Mouse (Mus musculus): ENCODE results near the gene Olfr610. TPM values are rescaled to one million over a fixed set of nuclear protein-coding genes. Genes with fewer than 3 reads are reported as not detected.
"Not testable (repeated sequence)": the region's sequence is repeated elsewhere in the genome, so short reads cannot be mapped to it uniquely, and the experiment has no call there.

Olfr610 gene
- polyA plus RNA-seq (2012): not detected in 2 replicates

DNA sequence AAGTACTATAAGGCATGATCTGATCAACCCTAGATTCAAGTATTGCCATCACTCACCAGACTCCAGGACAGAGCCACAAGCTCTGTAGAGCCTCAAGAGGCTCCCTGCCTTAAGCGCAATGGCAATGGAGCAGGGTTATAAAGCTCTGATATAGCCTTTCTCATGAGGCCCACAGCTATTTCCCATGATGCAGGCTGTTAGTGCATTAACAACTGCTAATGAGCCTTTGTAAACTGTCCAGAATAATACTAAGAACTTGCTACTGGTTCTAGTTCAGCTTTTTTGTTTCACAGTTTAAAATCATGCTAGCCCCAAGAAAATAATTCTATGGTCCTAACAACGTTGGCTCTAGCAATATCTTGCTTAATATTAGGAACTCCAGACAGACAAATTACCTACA, at the start of gene Olfr610:
Gene Olfr610 (minus strand): TSS at position 101 of the 400 bp plus-strand sequence.
- no peaks in the 10 kb centered on the region for H3K4me1 ChIP-seq (ENCODE audit: control insufficient read depth)
- TF ChIP-seq GATA1 (IDR thresholded peaks at IDR 0.05; ENCODE audit: low read length): no peak
- no peak for TF ChIP-seq TAL1 (IDR thresholded peaks at IDR 0.05; ENCODE audit: low read length)
- no peaks in the 10 kb centered on the region for H3K9me3 ChIP-seq (ENCODE audit: control insufficient read depth, low read length)
- H3K36me3 ChIP-seq (ENCODE audit: control insufficient read depth): no peaks in the 10 kb centered on the region
- H3K4me3 ChIP-seq (replicated peaks): no peak within 1 kb of the TSS
- H3K27me3 ChIP-seq (ENCODE audit: control insufficient read depth): no peaks in the 10 kb centered on the region

DNA sequence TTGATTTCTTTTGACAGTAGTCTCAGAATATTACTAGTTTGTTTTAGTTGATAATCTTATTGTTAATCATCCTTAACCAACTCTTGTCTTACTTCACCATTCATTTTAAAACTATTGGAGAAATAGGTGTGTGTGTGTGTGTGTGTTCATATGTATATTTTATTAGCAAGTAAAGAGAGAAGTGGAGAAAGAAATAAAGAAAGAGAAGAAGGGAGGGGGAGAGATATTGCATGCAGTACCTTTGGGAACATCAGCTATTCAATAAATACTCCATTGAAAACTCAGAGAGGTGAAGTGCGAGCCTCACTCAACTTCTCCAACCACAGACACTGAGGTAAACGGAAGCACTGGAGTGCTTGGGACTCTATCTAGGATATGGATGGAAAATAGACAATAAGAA, 43.9 kb upstream of the Olfr610 start, which contains the start of gene Olfr615:
Gene Olfr615 (plus strand): TSS at position 301 of the 400 bp plus-strand sequence.
- H3K9me3 ChIP-seq (ENCODE audit: control insufficient read depth, low read length): no peaks in the 10 kb centered on the region
- H3K36me3 ChIP-seq (ENCODE audit: control insufficient read depth): no peaks in the 10 kb centered on the region
- H3K4me1 ChIP-seq (ENCODE audit: control insufficient read depth): no peaks in the 10 kb centered on the region
- no peak within 1 kb of the TSS for H3K4me3 ChIP-seq (replicated peaks)
- H3K27me3 ChIP-seq (ENCODE audit: control insufficient read depth): no peaks in the 10 kb centered on the region
- TF ChIP-seq TAL1 (IDR thresholded peaks at IDR 0.05; ENCODE audit: low read length) (no peak), GATA1 (IDR thresholded peaks at IDR 0.05; ENCODE audit: low read length) (no peak)

GRCm38 (mm10) chr7:103547774-103548173, 35.9 kb upstream of the Olfr610 start, which contains the start of gene Olfr613:
Gene Olfr613 (plus strand): TSS chr7:103548074.
- Histone ChIP-seq H3K27me3 (ENCODE audit: control insufficient read depth) (no peaks in the 10 kb centered on the region), H3K4me1 (ENCODE audit: control insufficient read depth) (no peaks in the 10 kb centered on the region), H3K36me3 (ENCODE audit: control insufficient read depth) (no peaks in the 10 kb centered on the region), H3K9me3 (ENCODE audit: control insufficient read depth, low read length) (no peaks in the 10 kb centered on the region), H3K4me3 (replicated peaks) (no peak within 1 kb of the TSS)
- TF ChIP-seq GATA1 (IDR thresholded peaks at IDR 0.05; ENCODE audit: low read length): no peak
- TF ChIP-seq TAL1 (IDR thresholded peaks at IDR 0.05; ENCODE audit: low read length): no peak

DNA sequence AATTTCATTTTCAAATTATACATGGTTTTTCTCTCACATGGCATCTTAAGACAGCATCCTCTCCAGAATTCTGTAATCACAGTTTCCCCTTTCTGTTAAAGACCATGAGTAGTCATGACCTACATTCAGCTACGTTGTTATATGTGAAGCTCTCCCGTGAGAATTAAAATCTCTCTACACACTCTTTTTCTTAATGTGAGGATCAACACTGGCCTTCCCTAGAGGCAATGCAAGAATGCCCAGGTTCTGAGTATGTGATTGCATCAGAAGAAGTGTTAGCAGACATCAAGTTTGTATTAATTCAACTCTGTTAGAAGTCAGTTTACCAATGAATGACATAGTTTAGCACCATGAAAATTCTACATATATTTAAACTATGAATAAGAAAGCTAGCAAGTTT, 30.7 kb upstream of the Olfr610 start, which contains the start of gene Olfr612:
Gene Olfr612 (minus strand): TSS at position 101 of the 400 bp plus-strand sequence.
- H3K27me3 ChIP-seq (ENCODE audit: control insufficient read depth); H3K4me1 ChIP-seq (ENCODE audit: control insufficient read depth): not testable (repeated sequence)

DNA sequence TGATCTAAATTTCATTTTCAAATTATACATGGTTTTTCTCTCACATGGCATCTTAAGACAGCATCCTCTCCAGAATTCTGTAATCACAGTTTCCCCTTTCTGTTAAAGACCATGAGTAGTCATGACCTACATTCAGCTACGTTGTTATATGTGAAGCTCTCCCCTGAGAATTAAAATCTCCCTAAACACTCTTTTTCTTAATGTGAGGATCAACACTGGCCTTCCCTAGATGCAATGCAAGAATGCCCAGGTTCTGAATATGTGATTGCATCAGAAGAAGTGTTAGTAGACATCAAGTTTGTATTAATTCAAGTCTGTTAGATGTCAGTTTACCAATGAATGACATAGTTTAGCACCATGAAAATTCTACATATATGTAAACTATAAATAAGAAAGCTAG, 8.8 kb upstream of the Olfr610 start, which contains the start of gene Olfr611:
Gene Olfr611 (minus strand): TSS at position 101 of the 400 bp plus-strand sequence.
- H3K4me1 ChIP-seq (ENCODE audit: control insufficient read depth); H3K27me3 ChIP-seq (ENCODE audit: control insufficient read depth); H3K9me3 ChIP-seq (ENCODE audit: control insufficient read depth, low read length); H3K36me3 ChIP-seq (ENCODE audit: control insufficient read depth); H3K4me3 ChIP-seq (replicated peaks): not testable (repeated sequence)

More for the DNA sequence above, 30.7 kb upstream of the Olfr610 start, which contains the start of gene Olfr612:
- H3K36me3 ChIP-seq (ENCODE audit: control insufficient read depth); H3K9me3 ChIP-seq (ENCODE audit: control insufficient read depth, low read length); H3K4me3 ChIP-seq (replicated peaks): not testable (repeated sequence)

GRCm38 (mm10) chr7:103497962-103498361, 14.0 kb downstream of the Olfr610 start, which contains the start of gene Olfr609:
Gene Olfr609 (minus strand): TSS chr7:103498062.
- Histone ChIP-seq H3K36me3 (ENCODE audit: control insufficient read depth) (no peaks in the 10 kb centered on the region), H3K4me1 (ENCODE audit: control insufficient read depth) (no peaks in the 10 kb centered on the region), H3K4me3 (replicated peaks) (no peak within 1 kb of the TSS), H3K9me3 (ENCODE audit: control insufficient read depth, low read length) (no peaks in the 10 kb centered on the region), H3K27me3 (ENCODE audit: control insufficient read depth) (no peaks in the 10 kb centered on the region)
- TF ChIP-seq GATA1 (IDR thresholded peaks at IDR 0.05; ENCODE audit: low read length) (no peak), TAL1 (IDR thresholded peaks at IDR 0.05; ENCODE audit: low read length) (no peak)

- not testable (repeated sequence) for H3K36me3 ChIP-seq (ENCODE audit: control insufficient read depth); H3K4me1 ChIP-seq (ENCODE audit: control insufficient read depth); H3K27me3 ChIP-seq (ENCODE audit: control insufficient read depth); H3K4me3 ChIP-seq (replicated peaks)
- peaks cover 14% of the 10 kb centered on the region for H3K9me3 ChIP-seq (ENCODE audit: control insufficient read depth, low read length)
These were observed 34.8 kb downstream of the Olfr610 start for GRCm38 (mm10) chr7:103477106-103477505.

GRCm38 (mm10) chr7:103469577-103469976, 42.3 kb downstream of the Olfr610 start, which contains the start of gene Olfr608:
Gene Olfr608 (plus strand): TSS chr7:103469877.
- TF ChIP-seq GATA1 (IDR thresholded peaks at IDR 0.05; ENCODE audit: low read length) (no peak), TAL1 (IDR thresholded peaks at IDR 0.05; ENCODE audit: low read length) (no peak)

DNA sequence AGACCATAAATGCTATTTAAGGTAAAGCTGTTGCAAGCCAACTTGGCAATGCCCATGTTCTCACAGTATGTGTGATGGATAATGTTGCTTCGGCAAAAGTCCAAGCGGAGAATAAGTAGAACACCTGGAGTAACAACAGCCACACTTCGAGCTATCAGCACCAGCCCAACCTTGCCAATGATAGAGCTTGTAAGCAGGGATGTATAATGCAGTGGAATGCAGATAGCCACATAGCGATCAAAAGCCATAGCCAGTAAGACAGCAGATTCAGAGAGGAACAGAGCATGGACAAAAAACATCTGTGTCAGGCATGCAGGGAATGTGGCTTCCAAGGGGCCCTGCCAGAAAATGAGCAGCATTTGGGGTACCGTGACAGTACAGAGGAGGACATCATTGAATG, 51.3 kb downstream of the Olfr610 start:
- TF ChIP-seq GATA1 (IDR thresholded peaks at IDR 0.05; ENCODE audit: low read length): no peak
- TF ChIP-seq TAL1 (IDR thresholded peaks at IDR 0.05; ENCODE audit: low read length): no peak
- Histone ChIP-seq H3K4me1 (ENCODE audit: control insufficient read depth) (no peaks in the 10 kb centered on the region), H3K36me3 (ENCODE audit: control insufficient read depth) (no peaks in the 10 kb centered on the region), H3K27me3 (ENCODE audit: control insufficient read depth) (no peaks in the 10 kb centered on the region), H3K4me3 (replicated peaks) (no peak overlapping the region), H3K9me3 (ENCODE audit: control insufficient read depth, low read length) (peaks cover 2% of the 10 kb centered on the region; the same call in 1 of the 2 replicates)

More at GRCm38 (mm10) chr7:103469577-103469976, 42.3 kb downstream of the Olfr610 start, which contains the start of gene Olfr608:
- Histone ChIP-seq H3K4me1 (ENCODE audit: control insufficient read depth) (no peaks in the 10 kb centered on the region), H3K4me3 (replicated peaks) (no peak within 1 kb of the TSS), H3K27me3 (ENCODE audit: control insufficient read depth) (no peaks in the 10 kb centered on the region), H3K9me3 (ENCODE audit: control insufficient read depth, low read length) (peaks cover 6% of the 10 kb centered on the region), H3K36me3 (ENCODE audit: control insufficient read depth) (no peaks in the 10 kb centered on the region)

Other genes starting within 250 kb of the Olfr610 start
- gene Olfr596, start 206.5 kb downstream of the Olfr610 start, polyA plus RNA-seq (2012): not detected in 2 replicates
- not detected in 2 replicates for gene Olfr597, start 195.8 kb downstream of the Olfr610 start, polyA plus RNA-seq (2012)
- 0.04 TPM in 1 of 2 replicates, not detected in the other for gene Olfr598, start 188.6 kb downstream of the Olfr610 start, polyA plus RNA-seq (2012)
- not detected in 2 replicates for gene Olfr599, start 176.2 kb downstream of the Olfr610 start, polyA plus RNA-seq (2012)
- gene Olfr600, start 162.5 kb downstream of the Olfr610 start, polyA plus RNA-seq (2012): not detected in 2 replicates
- not detected in 2 replicates for gene Olfr601, start 149.5 kb downstream of the Olfr610 start, polyA plus RNA-seq (2012)
- not detected in 2 replicates for gene Olfr603, start 125.9 kb downstream of the Olfr610 start, polyA plus RNA-seq (2012)
- gene Usp17lc, start 97.0 kb downstream of the Olfr610 start, polyA plus RNA-seq (2012): not detected in 2 replicates
- gene Olfr605, start 66.7 kb downstream of the Olfr610 start, polyA plus RNA-seq (2012): not detected in 2 replicates
- gene Olfr606, start 63.1 kb downstream of the Olfr610 start, polyA plus RNA-seq (2012): not detected in 2 replicates
- not detected in 2 replicates for gene Olfr607, start 48.0 kb downstream of the Olfr610 start, polyA plus RNA-seq (2012)
- not detected in 2 replicates for gene Olfr608, start 42.2 kb downstream of the Olfr610 start, polyA plus RNA-seq (2012)
- not detected in 2 replicates for gene Olfr609, start 14.1 kb downstream of the Olfr610 start, polyA plus RNA-seq (2012)
- not detected in 2 replicates for gene Olfr611, start 8.7 kb upstream of the Olfr610 start, polyA plus RNA-seq (2012)
- not detected in 2 replicates for gene Olfr612, start 30.6 kb upstream of the Olfr610 start, polyA plus RNA-seq (2012)
- gene Olfr613, start 36.0 kb upstream of the Olfr610 start, polyA plus RNA-seq (2012): not detected in 2 replicates
- not detected in 2 replicates for gene Olfr615, start 44.0 kb upstream of the Olfr610 start, polyA plus RNA-seq (2012)
- gene Olfr616, start 57.0 kb upstream of the Olfr610 start, polyA plus RNA-seq (2012): not detected in 2 replicates
- not detected in 2 replicates for gene Olfr617, start 60.9 kb upstream of the Olfr610 start, polyA plus RNA-seq (2012)
- gene Olfr618, start 78.0 kb upstream of the Olfr610 start, polyA plus RNA-seq (2012): not detected in 2 replicates
- not detected in 2 replicates for gene Olfr619, start 88.5 kb upstream of the Olfr610 start, polyA plus RNA-seq (2012)
- gene Olfr620, start 100.4 kb upstream of the Olfr610 start, polyA plus RNA-seq (2012): not detected in 2 replicates
- not detected in 2 replicates for gene Olfr622, start 130.6 kb upstream of the Olfr610 start, polyA plus RNA-seq (2012)
- gene Olfr623, start 151.6 kb upstream of the Olfr610 start, polyA plus RNA-seq (2012): not detected in 2 replicates
- gene Olfr624, start 159.1 kb upstream of the Olfr610 start, polyA plus RNA-seq (2012): not detected in 2 replicates
- not detected in 2 replicates for gene Olfr625-ps1, start 170.6 kb upstream of the Olfr610 start, polyA plus RNA-seq (2012)
- not detected in 2 replicates for gene Olfr243, start 202.5 kb upstream of the Olfr610 start, polyA plus RNA-seq (2012)
- gene Olfr628, start 218.3 kb upstream of the Olfr610 start, polyA plus RNA-seq (2012): not detected in 2 replicates
- not detected in 2 replicates for gene Olfr629, start 232.8 kb upstream of the Olfr610 start, polyA plus RNA-seq (2012)
- not detected in 2 replicates for gene Olfr630, start 245.2 kb upstream of the Olfr610 start, polyA plus RNA-seq (2012)

All from erythroblast, embryonic 14.5 days (primary cell).